Mouse (Mus musculus) limb, embryonic 11.5 days (tissue): Measurements from ENCODE around the gene Med13. TPM values are rescaled to one million over a fixed set of nuclear protein-coding genes. Genes with fewer than 3 reads are reported as not detected.
"Not testable (repeated sequence)": the region's sequence is repeated elsewhere in the genome, so short reads cannot be mapped to it uniquely, and the experiment has no call there.

Source experiments
- ATAC-seq: fragments of 200-750 bp; cut with Nextera tagmentation; 2 replicates; pipeline ENCODE4 v1.8.0; 2017; ENCODE audit warnings: low read depth; ENCODE audit not compliant: insufficient number of reproducible peaks, low FRiP score, low TSS enrichment
- DNase-seq: peaks from one replicate; pipeline ENCODE4 v3.0.0-alpha.2; 2015; ENCODE audit warnings: low spot score
- H3K27ac ChIP-seq: fragments of 300-500 bp; sonication (generic); replicated peaks from 2 replicates; pipeline ENCODE4 v1.5.1; 2014; ENCODE audit warnings: low read depth, mild to moderate bottlenecking, low read length
- H3K27me3 ChIP-seq: fragments of 300-500 bp; sonication (generic); 2 replicates; pipeline ENCODE4 v1.6.1; 2014; ENCODE audit warnings: mild to moderate bottlenecking, low read length, mixed read lengths; ENCODE audit not compliant: control insufficient read depth, insufficient read depth
- H3K36me3 ChIP-seq: fragments of 300-500 bp; sonication (generic); 2 replicates; pipeline ENCODE4 v1.6.1; 2014; ENCODE audit warnings: mild to moderate bottlenecking, low read length, moderate library complexity, mixed read lengths; ENCODE audit not compliant: control insufficient read depth, insufficient read depth
- H3K4me1 ChIP-seq: fragments of 300-500 bp; sonication (generic); 2 replicates; pipeline ENCODE4 v1.6.1; 2014; ENCODE audit warnings: low read length, mixed read lengths; ENCODE audit not compliant: control insufficient read depth, insufficient read depth
- H3K4me2 ChIP-seq: fragments of 300-500 bp; sonication (generic); 2 replicates; pipeline ENCODE4 v1.6.1; 2014; ENCODE audit warnings: low read depth, mild to moderate bottlenecking, moderate library complexity; ENCODE audit not compliant: severe bottlenecking
- H3K4me3 ChIP-seq: fragments of 300-500 bp; sonication (generic); 2 replicates; pipeline ENCODE4 v1.5.1; 2014; ENCODE audit warnings: low read depth, low read length
- H3K9ac ChIP-seq: fragments of 300-500 bp; sonication (generic); 2 replicates; pipeline ENCODE4 v1.6.1; 2014; ENCODE audit warnings: mild to moderate bottlenecking, low read length
- H3K9me3 ChIP-seq: fragments of 300-500 bp; sonication (generic); 2 replicates; pipeline ENCODE4 v1.6.1; 2016; ENCODE audit warnings: low read length; ENCODE audit not compliant: control insufficient read depth
- WGBS: fragments of 180-500 bp; shearing (Covaris S2); extraction: QIAGEN DNeasy Blood & Tissue Kit; methylation state at CpG from one replicate; pipeline ENCODE4 v1.1.7; 2014; 5-methylcytosine and 5-hydroxymethylcytosine counted together
- polyA plus RNA-seq: library from polyadenylated mRNA; unstranded; fragments of >200 nt; fragmentation: Nextera tagmentation; extraction: Ambion mirVana; gene quantifications from 2 replicates; pipeline ENCODE4 v1.2.1, GENCODE M21; 2014

The Med13 gene
- polyA plus RNA-seq, 1 experiment from 2014 or later, result 13.0 TPM

GRCm38 (mm10) chr11:86350636-86351138, 6.7 kb downstream of the Med13 start:
- Histone ChIP-seq H3K27me3 (no peaks in the 10 kb centered on the region), H3K27ac (no peak overlapping the region), H3K4me1 (no peaks in the 10 kb centered on the region), H3K4me2 (no peak overlapping the region), H3K9me3 (no peaks in the 10 kb centered on the region), H3K4me3 (no peak overlapping the region), H3K36me3 (peaks cover 5% of the 10 kb centered on the region; the same call in 1 of the 2 replicates), H3K9ac (no peak overlapping the region)
- DNase-seq, result no peak
- no peak for ATAC-seq
- WGBS, result 79% methylated on average over 1 of the region's 1 CpGs

DNA sequence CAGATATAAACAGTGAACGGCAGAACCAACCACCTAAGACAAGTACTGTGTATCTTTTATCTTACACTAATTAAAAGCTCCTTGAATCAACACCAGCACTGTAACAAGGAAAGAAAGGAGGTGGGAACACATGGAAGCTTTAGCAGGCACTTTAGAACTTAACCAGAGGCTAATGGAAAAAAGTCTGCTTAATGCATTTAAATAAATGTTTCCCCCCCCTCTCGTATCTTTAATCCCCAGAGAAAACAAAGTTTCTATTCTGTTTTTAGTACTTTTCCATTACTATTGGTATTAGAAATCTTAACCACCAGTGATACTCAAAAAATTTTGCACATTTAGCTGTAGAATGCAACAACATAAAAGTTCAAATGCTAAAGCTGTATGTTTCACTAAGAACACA, 8.1 kb downstream of the Med13 start:
- Histone ChIP-seq H3K4me1 (no peaks in the 10 kb centered on the region), H3K9me3 (no peaks in the 10 kb centered on the region), H3K27ac (no peak overlapping the region), H3K27me3 (no peaks in the 10 kb centered on the region), H3K4me2 (no peak overlapping the region), H3K36me3 (peaks cover 5% of the 10 kb centered on the region; the same call in 1 of the 2 replicates), H3K9ac (no peak overlapping the region), H3K4me3 (no peak overlapping the region)
- no peak for ATAC-seq
- no peak for DNase-seq
- 70% methylated on average over 2 of the region's 2 CpGs for WGBS

GRCm38 (mm10) chr11:86348872-86349271, 8.5 kb downstream of the Med13 start:
- H3K36me3 ChIP-seq, result peaks cover 2% of the 10 kb centered on the region; the same call in 1 of the 2 replicates
- H3K27ac ChIP-seq, result no peak overlapping the region
- ATAC-seq (no peak), DNase-seq (no peak)
- no peaks in the 10 kb centered on the region for H3K27me3 ChIP-seq
- H3K4me2 ChIP-seq, result no peak overlapping the region
- H3K4me3 ChIP-seq, result no peak overlapping the region
- H3K4me1 ChIP-seq, result no peaks in the 10 kb centered on the region
- no peaks in the 10 kb centered on the region for H3K9me3 ChIP-seq
- no peak overlapping the region for H3K9ac ChIP-seq

DNA sequence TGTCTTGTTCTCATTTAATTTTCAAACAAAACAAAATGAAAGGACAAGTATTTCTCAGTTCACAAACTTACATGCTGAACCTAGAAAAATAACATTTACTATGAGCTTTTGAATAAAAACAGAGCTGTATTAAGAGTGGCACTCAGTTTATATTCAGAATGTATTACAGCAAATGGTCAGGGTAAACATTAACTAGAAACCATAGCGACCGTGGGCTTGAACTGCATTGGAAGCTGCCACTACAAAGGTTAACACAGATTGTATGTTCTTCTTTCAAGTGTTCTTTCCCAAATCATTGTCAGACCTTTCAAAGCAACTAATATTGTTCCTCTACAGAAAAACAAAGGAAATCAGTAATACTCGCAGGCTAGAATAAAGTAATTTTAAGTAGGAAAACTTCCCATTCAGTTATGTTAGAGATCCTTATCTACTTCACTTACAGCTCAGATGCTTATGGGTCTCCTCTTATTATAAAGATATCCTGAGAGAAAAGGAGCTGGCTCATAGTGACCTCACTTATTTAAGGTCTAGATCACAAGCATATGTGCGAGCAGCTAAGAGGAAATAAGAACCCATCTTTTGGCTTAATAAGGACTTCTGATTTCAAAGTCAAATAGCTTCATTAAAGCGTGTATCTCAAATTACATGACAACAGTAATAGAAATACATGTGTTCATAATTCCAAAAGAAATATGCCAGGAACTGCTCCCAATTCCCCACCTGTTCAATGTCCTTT, 9.8 kb downstream of the Med13 start:
- DNase-seq, result no peak
- 87% methylated on average over 5 of the region's 5 CpGs for WGBS
- peaks cover 2% of the 10 kb centered on the region; the same call in 1 of the 2 replicates for H3K36me3 ChIP-seq
- no peaks in the 10 kb centered on the region for H3K27me3 ChIP-seq
- no peak overlapping the region for H3K27ac ChIP-seq
- no peak overlapping the region for H3K9ac ChIP-seq
- H3K4me3 ChIP-seq, result no peak overlapping the region
- no peaks in the 10 kb centered on the region for H3K9me3 ChIP-seq
- ATAC-seq, result no peak
- H3K4me1 ChIP-seq, result no peaks in the 10 kb centered on the region
- no peak overlapping the region for H3K4me2 ChIP-seq

DNA sequence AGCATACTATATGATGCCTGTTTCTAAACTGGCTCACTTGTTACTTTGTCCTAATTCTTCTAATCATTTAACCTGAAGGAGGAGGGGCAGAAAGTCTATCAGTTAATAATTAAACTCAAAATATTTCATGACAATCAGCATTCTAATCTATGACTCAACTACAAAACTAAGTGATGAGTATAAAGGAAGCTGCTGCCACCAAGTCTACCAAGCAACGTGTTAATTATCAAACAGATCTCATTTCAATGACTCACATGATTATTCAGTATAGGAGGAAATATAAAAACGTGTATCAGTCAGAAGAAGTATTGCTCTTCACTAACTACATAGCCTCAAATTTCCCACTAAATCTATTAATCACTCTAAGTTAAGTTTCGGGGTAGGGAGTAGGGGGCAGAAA, 10.9 kb downstream of the Med13 start:
- no peak for DNase-seq
- WGBS, result 83% methylated on average over 3 of the region's 3 CpGs

DNA sequence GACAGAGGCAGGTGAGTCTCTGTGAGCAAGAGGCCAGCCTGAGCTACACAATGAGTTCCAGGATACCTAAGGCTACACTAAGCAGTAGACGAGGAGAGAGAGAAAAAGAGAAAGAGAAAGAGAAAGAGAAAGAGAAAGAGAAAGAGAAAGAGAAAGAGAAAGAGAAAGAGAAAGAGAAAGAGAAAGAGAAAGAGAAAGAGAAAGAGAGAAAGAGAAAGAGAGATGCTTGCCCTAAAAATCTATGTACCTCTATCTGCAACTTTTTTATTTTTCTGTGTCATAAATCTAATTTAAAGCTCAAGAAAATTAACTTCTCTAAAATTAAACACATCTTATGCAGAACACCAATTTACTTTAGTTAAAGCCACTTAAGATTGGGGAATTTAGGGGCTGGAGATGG, 12.5 kb downstream of the Med13 start:
- not testable (repeated sequence) for H3K36me3 ChIP-seq, ATAC-seq
- WGBS, result 84% methylated on average over 1 of the region's 1 CpGs

More for the DNA sequence above, 10.9 kb downstream of the Med13 start:
- no peak overlapping the region for H3K9ac ChIP-seq
- H3K4me2 ChIP-seq, result no peak overlapping the region
- no peak for ATAC-seq
- H3K4me1 ChIP-seq, result no peaks in the 10 kb centered on the region
- no peak overlapping the region for H3K27ac ChIP-seq
- no peaks in the 10 kb centered on the region for H3K9me3 ChIP-seq
- H3K27me3 ChIP-seq, result no peaks in the 10 kb centered on the region
- 0 out of 2 replicates have a peak, but pooled peaks cover 2% of the 10 kb centered on the region for H3K36me3 ChIP-seq
- H3K4me3 ChIP-seq, result no peak overlapping the region

DNA sequence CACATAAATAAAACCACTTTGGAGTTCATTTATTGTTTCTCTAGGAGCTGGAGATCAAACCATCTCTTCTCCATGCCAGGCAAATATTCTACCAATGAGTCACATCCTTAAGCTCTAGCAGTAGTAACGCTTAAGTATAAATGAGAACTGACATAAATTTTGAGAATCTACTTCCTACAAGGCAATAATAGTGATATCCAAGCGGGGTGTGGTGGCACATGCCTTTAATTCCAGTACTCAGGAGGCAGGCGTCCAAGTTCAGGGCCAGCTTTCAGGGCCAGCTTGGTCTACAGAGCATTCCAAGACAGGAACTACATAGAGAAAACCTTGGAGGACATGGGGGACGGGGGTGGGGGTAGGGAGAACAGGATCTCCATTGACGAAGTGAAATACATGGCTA, 33.2 kb downstream of the Med13 start:
- WGBS, result 86% methylated on average over 5 of the region's 5 CpGs
- Histone ChIP-seq H3K4me1 (no peaks in the 10 kb centered on the region), H3K9me3 (no peaks in the 10 kb centered on the region), H3K36me3 (peaks cover 5% of the 10 kb centered on the region; the same call in 1 of the 2 replicates), H3K4me2 (no peak overlapping the region), H3K27me3 (no peaks in the 10 kb centered on the region), H3K9ac (no peak overlapping the region), H3K4me3 (no peak overlapping the region), H3K27ac (no peak overlapping the region)
- DNase-seq (no peak), ATAC-seq (no peak)

More for the DNA sequence above, 12.5 kb downstream of the Med13 start:
- not testable (repeated sequence) for H3K4me2 ChIP-seq, H3K9ac ChIP-seq, H3K27me3 ChIP-seq, H3K9me3 ChIP-seq, H3K27ac ChIP-seq, DNase-seq, H3K4me3 ChIP-seq, H3K4me1 ChIP-seq

DNA sequence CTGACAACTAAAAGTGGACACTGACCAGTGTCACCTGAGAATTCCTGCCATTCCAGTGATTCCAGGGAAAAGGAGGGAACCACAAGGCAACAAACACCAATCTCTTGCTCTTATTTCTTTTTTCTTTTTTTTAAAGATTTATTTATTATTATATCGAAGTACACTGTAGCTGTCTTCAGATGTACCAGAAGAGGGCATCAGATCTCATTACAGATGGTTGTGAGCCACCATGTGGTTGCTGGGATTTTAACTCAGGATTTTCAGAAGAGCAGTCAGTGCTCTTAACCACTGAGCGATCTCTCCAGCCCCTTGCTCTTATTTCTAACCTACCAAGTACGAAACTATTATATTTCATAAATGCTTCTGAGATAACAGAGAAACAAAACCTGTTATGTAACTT, 42.4 kb downstream of the Med13 start:
- not testable (repeated sequence) for H3K27ac ChIP-seq, H3K9me3 ChIP-seq, H3K4me3 ChIP-seq, H3K4me2 ChIP-seq, ATAC-seq, DNase-seq, H3K27me3 ChIP-seq, H3K4me1 ChIP-seq, H3K9ac ChIP-seq
- WGBS, result 86% methylated on average over 3 of the region's 3 CpGs
- H3K36me3 ChIP-seq, result peaks cover 16% of the 10 kb centered on the region
